Mouse (Mus musculus): ENCODE measurements around the gene Rgl2.
"Not testable (repeated sequence)": the region's sequence is repeated elsewhere in the genome, so short reads cannot be mapped to it uniquely, and the experiment has no call there.

Rgl2 gene

DNA sequence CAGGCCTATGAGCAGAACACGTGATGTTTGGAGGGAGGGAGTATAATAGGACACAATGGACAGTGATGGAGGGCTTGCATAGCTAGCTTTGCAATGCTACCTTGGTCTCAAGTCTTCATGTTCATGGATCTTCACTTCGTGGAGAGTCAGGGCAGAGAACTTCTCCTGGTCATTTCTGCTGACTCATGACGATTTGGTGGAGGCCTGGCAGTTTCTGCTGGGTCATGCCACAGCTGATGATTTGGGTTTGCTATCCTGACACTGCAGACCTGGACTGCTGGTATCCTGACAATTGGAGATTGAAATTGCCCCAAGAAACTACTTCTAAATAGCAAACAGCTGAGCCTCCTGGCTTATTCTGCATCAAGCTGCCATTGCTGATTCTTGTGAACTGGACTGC lies 44.2 kb downstream of the Rgl2 start:
- no peak for DNase-seq (ENCODE audit: low read depth)

GRCm38 (mm10) chr17:33977861-33978557 lies 48.7 kb downstream of the Rgl2 start:
- DNase-seq (ENCODE audit: low read depth), result no peak

GRCm38 (mm10) chr17:33978631-33979031 lies 49.3 kb downstream of the Rgl2 start:
- DNase-seq (ENCODE audit: low read depth), result no peak

DNA sequence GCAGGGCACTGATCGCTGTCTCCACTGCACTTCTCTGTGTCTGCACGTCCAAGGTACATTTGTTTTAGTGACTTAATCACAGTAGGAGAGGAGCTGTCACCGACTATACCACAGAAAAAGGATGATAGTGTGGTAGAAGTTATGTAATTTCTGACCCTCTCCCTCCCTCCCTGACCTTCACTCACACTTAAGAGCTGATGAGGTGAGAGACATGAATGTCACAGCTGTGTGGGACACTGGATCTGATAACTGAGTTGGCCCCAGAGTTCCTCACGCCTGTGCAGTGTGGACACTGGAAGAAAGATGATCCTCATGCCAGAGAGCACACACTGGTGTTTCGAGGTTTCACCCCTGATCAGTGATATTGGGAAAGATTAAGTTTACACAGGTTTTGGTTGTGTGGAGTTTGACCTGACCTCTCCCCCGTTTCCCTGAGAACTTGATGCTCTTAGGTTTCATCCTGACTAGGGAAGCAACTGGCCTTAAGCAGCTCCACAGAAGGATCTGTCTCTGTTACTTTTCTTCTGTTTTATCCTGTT lies 50.2 kb downstream of the Rgl2 start:
- no peak for DNase-seq (ENCODE audit: low read depth)

DNA sequence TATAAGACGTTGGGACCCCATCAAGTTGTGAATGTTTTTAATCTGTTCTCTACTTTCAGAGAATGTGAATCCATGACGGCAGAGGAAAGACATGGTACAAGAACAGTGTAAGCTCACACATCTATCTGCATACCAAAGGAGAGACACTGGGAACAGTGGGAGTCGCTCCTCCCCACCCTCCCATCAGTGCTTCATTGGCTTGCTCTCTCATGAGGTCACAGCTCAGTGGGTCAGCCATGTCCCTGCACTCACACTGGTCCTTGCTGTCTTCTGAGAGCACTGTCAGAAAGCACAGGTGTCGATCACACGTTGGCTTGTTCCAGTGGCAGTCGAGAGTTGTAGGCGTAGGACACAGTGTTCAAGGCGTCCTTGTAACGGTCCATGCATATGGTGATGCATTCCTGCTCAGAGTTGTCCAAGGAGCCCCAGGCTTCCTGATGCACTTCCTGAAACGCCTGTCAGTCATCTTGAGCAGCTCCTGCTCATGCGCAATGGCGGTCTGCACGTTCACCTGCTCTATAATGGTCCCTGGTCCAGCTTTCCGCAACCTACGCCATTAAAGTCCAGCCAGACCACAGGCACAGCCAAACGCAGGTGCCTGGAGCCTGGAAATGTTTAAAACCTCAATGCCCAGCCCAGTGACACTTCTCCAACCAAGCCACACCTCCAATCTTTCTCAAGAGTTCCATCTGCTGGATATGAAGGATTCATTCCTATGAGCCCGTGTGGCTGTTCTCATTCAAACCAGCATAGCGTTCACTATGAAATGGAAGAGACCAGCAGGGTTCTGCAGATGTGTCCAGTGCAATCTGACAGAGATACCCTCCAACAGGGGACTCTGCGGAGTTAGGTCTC lies 51.1 kb downstream of the Rgl2 start:
- no peak for DNase-seq (ENCODE audit: low read depth)

- DNase-seq (ENCODE audit: low read depth), result not testable (repeated sequence)
Observed at GRCm38 (mm10) chr17:33981192-33981909, 52.0 kb downstream of the Rgl2 start.

DNA sequence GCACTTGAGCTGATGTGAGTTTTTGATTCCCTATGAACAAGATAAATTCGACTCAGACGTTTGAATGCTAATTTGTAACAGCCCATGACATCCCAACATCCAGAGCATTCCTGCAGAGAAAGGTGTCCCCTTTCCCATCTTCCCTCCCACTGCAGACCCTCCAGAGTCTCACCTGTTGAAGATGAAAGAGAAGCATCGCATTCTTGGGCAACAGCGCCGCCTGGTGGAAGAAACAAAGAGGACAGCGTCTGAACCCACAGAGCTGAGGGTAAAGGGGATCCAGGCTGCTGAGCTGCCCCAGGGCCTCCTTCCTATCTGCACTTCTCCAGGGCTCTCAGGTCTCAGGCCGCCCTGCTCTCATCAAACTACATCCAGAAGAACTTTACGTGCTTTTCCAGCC lies 52.8 kb downstream of the Rgl2 start:
- DNase-seq (ENCODE audit: low read depth), result not testable (repeated sequence)
